Mouse (Mus musculus): ENCODE measurements around the gene Snx13. TPM values are rescaled to one million over a fixed set of nuclear protein-coding genes. Genes with fewer than 3 reads are reported as not detected.

The Snx13 gene
- polyA plus RNA-seq (2016; fragmentation: Nextera tagmentation; extraction: Ambion mirVana), result 14.9 and 16.1 TPM in 2 replicates

- peaks cover 15% of the 10 kb centered on the region for H3K4me1 ChIP-seq
- no peaks in the 10 kb centered on the region for H3K36me3 ChIP-seq (replicated peaks)
- H3K27ac ChIP-seq (replicated peaks), result peak within 1 kb of the TSS; percentile 97
- H3K27me3 ChIP-seq (replicated peaks; ENCODE audit: low read depth, poor library complexity, severe bottlenecking), result no peaks in the 10 kb centered on the region
- WGBS, result under 1% methylated on average over 51 of the region's 51 CpGs
- H3K4me3 ChIP-seq, result peak within 1 kb of the TSS; percentile 98
- DNase-seq (ENCODE audit: low spot score), result peak; percentile 95
- H3K9me3 ChIP-seq, result no peaks in the 10 kb centered on the region
These were observed at the start of gene Snx13 for GRCm38 (mm10) chr12:35046999-35047319. Gene Snx13, plus strand, starts transcription at chr12:35047186.

DNA sequence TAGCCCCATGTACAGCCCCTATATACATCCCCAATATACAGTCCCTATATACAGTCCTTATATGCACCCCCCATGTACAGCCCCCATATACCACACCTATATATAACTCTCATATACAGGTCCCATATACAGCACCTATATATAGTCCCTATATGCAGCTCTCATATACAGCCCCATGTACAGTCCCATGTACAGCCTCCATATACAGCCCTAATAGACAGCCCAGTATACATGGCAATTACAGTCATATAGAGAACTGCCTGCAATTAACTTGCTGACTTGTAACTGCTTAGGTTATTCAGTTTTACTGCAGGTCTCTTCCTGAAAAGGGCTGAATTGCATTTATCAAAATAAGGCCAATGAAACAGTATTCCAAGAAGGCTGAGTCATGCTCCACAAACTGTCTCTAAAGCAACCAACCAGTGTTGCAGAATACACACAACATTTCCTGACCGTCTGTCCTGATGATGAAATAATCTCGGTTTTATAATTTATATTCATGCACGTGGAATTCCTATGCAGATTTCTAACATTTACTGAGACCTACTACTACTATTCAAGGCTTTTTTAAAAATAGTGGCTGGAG lies 49.3 kb upstream of the Snx13 start:
- no peak for DNase-seq (ENCODE audit: low spot score)
- WGBS, result 92% methylated on average over 3 of the region's 3 CpGs
- Histone ChIP-seq H3K9me3 (no peaks in the 10 kb centered on the region), H3K4me3 (no peak overlapping the region), H3K36me3 (replicated peaks) (no peaks in the 10 kb centered on the region), H3K4me1 (no peaks in the 10 kb centered on the region), H3K27ac (replicated peaks) (no peak overlapping the region), H3K27me3 (replicated peaks; ENCODE audit: low read depth, poor library complexity, severe bottlenecking) (no peaks in the 10 kb centered on the region)

GRCm38 (mm10) chr12:34998778-34999467 lies 48.1 kb upstream of the Snx13 start:
- no peak for DNase-seq (ENCODE audit: low spot score)
- H3K27ac ChIP-seq (replicated peaks), result no peak overlapping the region
- no peaks in the 10 kb centered on the region for H3K36me3 ChIP-seq (replicated peaks)
- H3K27me3 ChIP-seq (replicated peaks; ENCODE audit: low read depth, poor library complexity, severe bottlenecking), result no peaks in the 10 kb centered on the region
- H3K4me3 ChIP-seq, result no peak overlapping the region
- WGBS, result 89% methylated on average over 12 of the region's 12 CpGs
- H3K9me3 ChIP-seq, result no peaks in the 10 kb centered on the region
- H3K4me1 ChIP-seq, result no peaks in the 10 kb centered on the region

GRCm38 (mm10) chr12:35000323-35000722 lies 46.7 kb upstream of the Snx13 start:
- no peak overlapping the region for H3K27ac ChIP-seq (replicated peaks)
- H3K4me1 ChIP-seq, result no peaks in the 10 kb centered on the region
- H3K36me3 ChIP-seq (replicated peaks), result no peaks in the 10 kb centered on the region
- H3K9me3 ChIP-seq, result no peaks in the 10 kb centered on the region
- 78% methylated on average over 4 of the region's 4 CpGs for WGBS
- H3K27me3 ChIP-seq (replicated peaks; ENCODE audit: low read depth, poor library complexity, severe bottlenecking), result no peaks in the 10 kb centered on the region
- DNase-seq (ENCODE audit: low spot score), result no peak
- no peak overlapping the region for H3K4me3 ChIP-seq

- Histone ChIP-seq H3K9me3 (no peaks in the 10 kb centered on the region), H3K27me3 (replicated peaks; ENCODE audit: low read depth, poor library complexity, severe bottlenecking) (no peaks in the 10 kb centered on the region)
These were observed 41.2 kb upstream of the Snx13 start for GRCm38 (mm10) chr12:35005748-35006147.

DNA sequence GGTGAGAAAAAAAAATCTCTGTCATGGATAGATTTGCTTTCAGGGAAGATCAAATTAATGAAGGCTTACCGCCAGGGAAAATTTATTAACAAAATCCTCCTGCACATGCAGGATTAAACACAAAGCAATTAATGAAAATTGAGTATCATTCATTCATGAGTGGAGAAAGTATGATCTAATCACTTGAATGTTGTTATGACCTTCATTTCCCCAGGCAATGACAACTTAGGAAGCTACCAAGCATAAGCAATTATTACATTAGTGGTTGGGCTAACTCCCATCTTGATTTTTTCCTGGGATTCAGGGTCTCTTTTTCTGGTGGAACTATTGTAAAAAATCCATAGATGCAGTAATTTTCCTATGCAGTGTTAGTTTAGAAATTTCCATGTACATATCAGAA lies 39.1 kb upstream of the Snx13 start:
- Histone ChIP-seq H3K9me3 (no peaks in the 10 kb centered on the region), H3K4me3 (no peak overlapping the region), H3K36me3 (replicated peaks) (no peaks in the 10 kb centered on the region), H3K4me1 (peaks cover 12% of the 10 kb centered on the region), H3K27me3 (replicated peaks; ENCODE audit: low read depth, poor library complexity, severe bottlenecking) (no peaks in the 10 kb centered on the region), H3K27ac (replicated peaks) (no peak overlapping the region)
- DNase-seq (ENCODE audit: low spot score), result no peak
- 88% methylated on average over 1 of the region's 1 CpGs for WGBS

More at GRCm38 (mm10) chr12:35005748-35006147, 41.2 kb upstream of the Snx13 start:
- H3K4me1 ChIP-seq, result peaks cover 8% of the 10 kb centered on the region; the same call in 1 of the 2 replicates
- H3K36me3 ChIP-seq (replicated peaks), result no peaks in the 10 kb centered on the region
- no peak overlapping the region for H3K27ac ChIP-seq (replicated peaks)
- no peak for DNase-seq (ENCODE audit: low spot score)
- no peak overlapping the region for H3K4me3 ChIP-seq

GRCm38 (mm10) chr12:35008340-35009137 lies 38.4 kb upstream of the Snx13 start:
- Histone ChIP-seq H3K4me3 (no peak overlapping the region), H3K9me3 (no peaks in the 10 kb centered on the region), H3K27ac (replicated peaks) (no peak overlapping the region), H3K36me3 (replicated peaks) (no peaks in the 10 kb centered on the region), H3K27me3 (replicated peaks; ENCODE audit: low read depth, poor library complexity, severe bottlenecking) (no peaks in the 10 kb centered on the region), H3K4me1 (peaks cover 12% of the 10 kb centered on the region)
- DNase-seq (ENCODE audit: low spot score), result peak; percentile 15
- 71% methylated on average over 11 of the region's 11 CpGs for WGBS

GRCm38 (mm10) chr12:35011462-35011861 lies 35.5 kb upstream of the Snx13 start:
- no peak for DNase-seq (ENCODE audit: low spot score)
- H3K4me1 ChIP-seq, result peaks cover 12% of the 10 kb centered on the region

DNA sequence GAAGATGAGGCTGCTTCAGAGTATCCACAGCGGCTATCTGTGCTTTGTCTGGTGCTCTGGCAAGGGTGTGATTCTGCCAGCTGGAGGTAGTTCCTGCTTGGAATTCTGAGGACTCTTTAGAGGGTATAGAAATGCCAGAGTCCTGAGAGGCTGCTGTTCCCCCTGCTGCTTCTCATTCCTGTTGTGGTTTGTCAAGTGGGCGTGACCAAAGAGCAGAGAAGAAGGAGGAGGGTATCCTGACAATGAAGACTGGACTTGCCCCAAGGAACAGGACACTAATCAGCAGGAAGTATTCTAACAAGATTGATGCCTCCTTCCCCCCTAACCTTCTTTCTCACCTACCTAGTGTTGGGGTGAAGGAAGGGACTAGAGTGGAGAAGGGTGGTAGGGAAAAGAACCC lies 33.0 kb upstream of the Snx13 start:
- no peaks in the 10 kb centered on the region for H3K9me3 ChIP-seq
- no peaks in the 10 kb centered on the region for H3K27me3 ChIP-seq (replicated peaks; ENCODE audit: low read depth, poor library complexity, severe bottlenecking)
- H3K4me3 ChIP-seq, result no peak overlapping the region
- H3K4me1 ChIP-seq, result peaks cover 4% of the 10 kb centered on the region
- WGBS, result 64% methylated on average over 2 of the region's 2 CpGs
- DNase-seq (ENCODE audit: low spot score), result no peak
- no peak overlapping the region for H3K27ac ChIP-seq (replicated peaks)
- no peaks in the 10 kb centered on the region for H3K36me3 ChIP-seq (replicated peaks)

More at GRCm38 (mm10) chr12:35011462-35011861, 35.5 kb upstream of the Snx13 start:
- no peak overlapping the region for H3K4me3 ChIP-seq
- no peak overlapping the region for H3K27ac ChIP-seq (replicated peaks)
- H3K27me3 ChIP-seq (replicated peaks; ENCODE audit: low read depth, poor library complexity, severe bottlenecking), result no peaks in the 10 kb centered on the region
- H3K9me3 ChIP-seq, result no peaks in the 10 kb centered on the region
- WGBS, result 70% methylated on average over 1 of the region's 1 CpGs
- no peaks in the 10 kb centered on the region for H3K36me3 ChIP-seq (replicated peaks)

GRCm38 (mm10) chr12:35016056-35016455 lies 30.9 kb upstream of the Snx13 start:
- Histone ChIP-seq H3K9me3 (no peaks in the 10 kb centered on the region), H3K4me3 (no peak overlapping the region), H3K27ac (replicated peaks) (no peak overlapping the region), H3K27me3 (replicated peaks; ENCODE audit: low read depth, poor library complexity, severe bottlenecking) (no peaks in the 10 kb centered on the region), H3K36me3 (replicated peaks) (no peaks in the 10 kb centered on the region), H3K4me1 (peaks cover 4% of the 10 kb centered on the region)
- 65% methylated on average over 3 of the region's 3 CpGs for WGBS
- DNase-seq (ENCODE audit: low spot score), result peak; percentile 14

DNA sequence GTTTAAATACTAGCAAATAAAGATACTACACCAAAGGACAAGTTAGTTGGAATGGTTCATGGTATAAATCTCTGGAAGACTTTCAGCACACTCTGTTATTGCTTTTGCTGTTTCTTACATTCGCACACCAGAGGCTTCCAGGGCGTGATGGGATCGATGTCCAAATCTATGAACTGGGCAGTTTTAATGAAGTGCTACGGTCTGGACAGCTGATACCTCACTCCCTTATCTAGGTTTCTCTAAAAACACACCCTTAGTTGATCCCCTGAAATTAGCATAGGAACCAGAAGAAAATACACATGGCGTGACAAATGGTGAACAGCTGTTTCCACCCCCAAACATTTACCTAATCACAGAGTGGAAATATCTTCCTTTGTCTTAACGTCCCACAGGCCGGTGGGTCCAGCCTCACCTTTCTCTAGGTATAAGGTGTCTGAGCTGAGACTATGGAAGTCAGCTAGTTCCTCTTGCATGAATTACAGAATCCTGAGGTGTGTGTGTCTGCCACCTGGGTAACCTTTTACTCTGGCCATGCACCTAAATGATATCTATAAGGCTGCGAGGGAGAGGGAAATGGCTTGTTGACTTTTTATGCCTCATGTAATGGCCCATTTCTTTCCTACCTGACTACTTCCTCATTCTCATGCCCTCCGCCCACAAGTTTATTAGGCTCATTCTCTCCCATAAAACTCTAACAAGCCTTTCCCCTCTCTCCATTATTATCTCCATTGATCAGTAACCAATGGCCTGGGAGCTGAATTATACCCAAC lies 30.3 kb upstream of the Snx13 start:
- no peak overlapping the region for H3K4me3 ChIP-seq
- no peaks in the 10 kb centered on the region for H3K9me3 ChIP-seq
- no peak for DNase-seq (ENCODE audit: low spot score)
- no peak overlapping the region for H3K27ac ChIP-seq (replicated peaks)
- H3K36me3 ChIP-seq (replicated peaks), result no peaks in the 10 kb centered on the region
- no peaks in the 10 kb centered on the region for H3K27me3 ChIP-seq (replicated peaks; ENCODE audit: low read depth, poor library complexity, severe bottlenecking)
- WGBS, result 88% methylated on average over 9 of the region's 9 CpGs
- peaks cover 2% of the 10 kb centered on the region for H3K4me1 ChIP-seq

DNA sequence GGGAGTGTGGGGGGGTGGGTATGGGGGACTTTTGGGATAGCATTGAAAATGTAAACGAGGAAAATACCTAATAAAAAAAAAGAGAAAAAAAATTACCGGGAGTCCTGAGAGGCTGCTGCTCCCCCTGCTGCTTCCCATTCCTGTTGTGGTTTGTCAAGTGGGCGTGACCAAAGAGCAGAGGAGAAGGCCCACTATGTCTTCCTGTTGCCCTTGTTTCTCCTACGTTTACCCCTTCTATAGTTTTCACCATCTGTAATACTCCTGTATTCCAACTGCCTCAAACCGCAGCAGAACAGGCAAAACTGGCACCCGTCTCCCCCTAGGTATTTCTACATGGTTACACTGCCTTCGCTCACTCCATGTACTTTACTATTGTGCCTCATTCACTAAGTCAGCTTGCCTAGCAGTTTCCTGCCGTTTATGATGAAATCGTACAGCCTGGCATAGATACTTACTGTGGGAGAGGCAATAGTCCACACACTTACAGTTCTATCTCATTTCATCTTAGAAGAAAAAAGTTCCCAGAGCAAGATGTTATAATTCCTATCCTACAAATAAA lies 28.2 kb upstream of the Snx13 start:
- Histone ChIP-seq H3K27ac (replicated peaks) (no peak overlapping the region), H3K27me3 (replicated peaks; ENCODE audit: low read depth, poor library complexity, severe bottlenecking) (no peaks in the 10 kb centered on the region), H3K9me3 (no peaks in the 10 kb centered on the region), H3K4me3 (no peak overlapping the region), H3K4me1 (no peaks in the 10 kb centered on the region), H3K36me3 (replicated peaks) (no peaks in the 10 kb centered on the region)
- 84% methylated on average over 9 of the region's 9 CpGs for WGBS
- DNase-seq (ENCODE audit: low spot score), result no peak

All from embryonic facial prominence, embryonic 10.5 days (tissue).